Mouse (Mus musculus): ENCODE data around the gene Cldn34b3.
"Not testable (repeated sequence)": the region's sequence is repeated elsewhere in the genome, so short reads cannot be mapped to it uniquely, and the experiment has no call there.

The Cldn34b3 gene

GRCm38 (mm10) chrX:76264004-76264403, at the start of gene Cldn34b3:
Gene Cldn34b3, plus strand, starts transcription at chrX:76264304.
- DNase-seq = not testable (repeated sequence)

Measured in kidney, adult 11 months (tissue).